8 mouse cellular contexts compared by ENCODE assay signal in the genomic region with DNA sequence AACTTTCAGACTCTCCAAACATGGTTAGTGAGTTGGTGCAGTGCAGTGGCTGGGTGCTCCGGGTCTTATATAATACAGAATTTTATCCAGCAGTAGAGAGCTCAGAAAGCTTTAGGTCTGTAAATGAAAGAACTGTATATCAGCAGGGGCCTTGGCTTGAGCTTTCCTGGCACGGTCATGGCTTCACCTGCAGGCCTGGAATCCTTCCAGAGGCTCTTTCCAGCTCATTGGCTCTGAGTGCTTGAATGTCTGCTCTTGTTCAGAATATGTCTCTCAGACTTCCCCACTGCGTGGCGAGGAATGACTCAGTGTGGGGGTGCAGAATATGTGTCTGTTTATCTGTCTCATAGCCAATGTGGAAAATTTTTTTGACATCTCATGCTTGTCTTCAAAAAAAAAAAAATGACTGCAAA. TPM values are rescaled to one million over a fixed set of nuclear protein-coding genes. Genes with fewer than 3 reads are reported as not detected.
A peak's percentile ranks its signal among the peaks of the same experiment; 100 is the strongest.
DNase-seq lines count a peak whose midpoint lies in the region; ATAC-seq lines count a peak whose summit lies in the region.

No protein-coding gene starts in this region.

- H3K4me2 ChIP-seq in neural tube, embryonic 13.5 days, result no peak overlapping the region
- H3K4me2 ChIP-seq in heart, embryonic 16.5 days (ENCODE audit: low read depth, low read length), result no peak overlapping the region

- WGBS in neural tube, embryonic 13.5 days, result 44% methylated on average over 4 of the region's 4 CpGs
- WGBS in heart, embryonic 16.5 days, result 27% methylated on average over 4 of the region's 4 CpGs

- H3K27me3 ChIP-seq in neural tube, embryonic 13.5 days, result no peaks in the 10 kb centered on the region; the same call in 1 of the 2 replicates
- H3K27me3 ChIP-seq in heart, embryonic 16.5 days (ENCODE audit: control insufficient read depth, insufficient read depth, low read length), result no peaks in the 10 kb centered on the region

- no peak overlapping the region for H3K27ac ChIP-seq in neural tube, embryonic 13.5 days (replicated peaks)
- no peak overlapping the region for H3K27ac ChIP-seq in heart, embryonic 16.5 days (ENCODE audit: low read length)

- no peak for DNase-seq in neural tube, embryonic 10.5 days (ENCODE audit: extremely low spot score, low spot score)
- peak; percentile 90 for DNase-seq in cerebellum, adult 9-11 months
- DNase-seq in layer of hippocampus, adult 9-10 months (ENCODE audit: low spot score), result peak; percentile 43
- DNase-seq in thymus, postnatal 0 days (ENCODE audit: low spot score), result no peak
- no peak for DNase-seq in spleen, postnatal 10 days (ENCODE audit: low spot score in 2 of 2)

- H3K4me3 ChIP-seq in neural tube, embryonic 13.5 days, result no peak overlapping the region
- H3K4me3 ChIP-seq in heart, embryonic 16.5 days (ENCODE audit: low read length), result no peak overlapping the region

- peaks cover 19% of the 10 kb centered on the region for H3K4me1 ChIP-seq in neural tube, embryonic 13.5 days (replicated peaks)
- peaks cover 6% of the 10 kb centered on the region for H3K4me1 ChIP-seq in heart, embryonic 16.5 days (ENCODE audit: control insufficient read depth, insufficient read depth, low read length)

- H3K9ac ChIP-seq in neural tube, embryonic 13.5 days, result no peak overlapping the region
- H3K9ac ChIP-seq in heart, embryonic 16.5 days (ENCODE audit: low read length), result no peak overlapping the region

- no peaks in the 10 kb centered on the region for H3K36me3 ChIP-seq in neural tube, embryonic 13.5 days
- no peaks in the 10 kb centered on the region for H3K36me3 ChIP-seq in heart, embryonic 16.5 days (ENCODE audit: control insufficient read depth, insufficient read depth)

- ATAC-seq in neural tube, embryonic 13.5 days (ENCODE audit: low read depth), result peak; percentile 74
- peak; percentile 45; the same call in 1 of the 2 replicates for ATAC-seq in heart, embryonic 16.5 days (replicated peaks; ENCODE audit: extremely low read depth, insufficient read depth, low FRiP score)
- ATAC-seq in megakaryocyte-erythroid progenitor cell, adult 5-6 weeks (replicated peaks; ENCODE audit: low FRiP score, low TSS enrichment, poor library complexity, severe bottlenecking), result peak; percentile 54

- H3K9me3 ChIP-seq in neural tube, embryonic 13.5 days, result no peaks in the 10 kb centered on the region
- H3K9me3 ChIP-seq in heart, embryonic 16.5 days (replicated peaks; ENCODE audit: control insufficient read depth, low read length), result no peaks in the 10 kb centered on the region

RNA-seq across cellular contexts. Expression of a gene that starts 11.6 kb away (rescaled TPM):
- 0.69 and 0.74 TPM in 2 replicates for polyA plus RNA-seq in neural tube, embryonic 13.5 days (2015; fragmentation: Nextera tagmentation; extraction: Ambion mirVana)
- 1.2 and 1.3 TPM in 2 replicates for polyA plus RNA-seq in heart, embryonic 16.5 days (2015; fragmentation: Nextera tagmentation; extraction: Ambion mirVana)
- 0.45 TPM in 1 of 2 replicates, not detected in the other for total RNA-seq in megakaryocyte-erythroid progenitor cell, adult 5-6 weeks (2014; fragmentation: Nextera tagmentation)
- total RNA-seq in megakaryocyte-erythroid progenitor cell, adult 5-6 weeks (2017), result not detected in 2 replicates
- polyA plus RNA-seq in thymus, postnatal 0 days (2015; fragmentation: Nextera tagmentation; extraction: Ambion mirVana), result 0.29 and 0.44 TPM in 2 replicates

RNA-seq across cellular contexts. Expression of a gene that starts 59.7 kb away (rescaled TPM):
- 7.3 and 7.6 TPM in 2 replicates for polyA plus RNA-seq in neural tube, embryonic 13.5 days (2015; fragmentation: Nextera tagmentation; extraction: Ambion mirVana)
- 30.2 and 33.0 TPM in 2 replicates for polyA plus RNA-seq in heart, embryonic 16.5 days (2015; fragmentation: Nextera tagmentation; extraction: Ambion mirVana)
- 13.6 and 24.1 TPM in 2 replicates for total RNA-seq in megakaryocyte-erythroid progenitor cell, adult 5-6 weeks (2014; fragmentation: Nextera tagmentation)
- 23.6 and 31.5 TPM in 2 replicates for total RNA-seq in megakaryocyte-erythroid progenitor cell, adult 5-6 weeks (2017)
- polyA plus RNA-seq in thymus, postnatal 0 days (2015; fragmentation: Nextera tagmentation; extraction: Ambion mirVana), result 10.1 and 10.5 TPM in 2 replicates

Comparison
In these comparisons a context has a peak if more than half of its experiments do, and no peak if none do; other contexts are left out.
1. DNase-seq: peak in cerebellum, adult 9-11 months (single experiment) and layer of hippocampus, adult 9-10 months (single experiment); none in neural tube, embryonic 10.5 days (single experiment), thymus, postnatal 0 days (single experiment) and spleen, postnatal 10 days (0 of 2).
2. Peak in every context shown above with its lines, with median percentiles within 50 percentile points of each other: ATAC-seq.